Mouse (Mus musculus): ENCODE measurements around the gene St14.

DNA sequence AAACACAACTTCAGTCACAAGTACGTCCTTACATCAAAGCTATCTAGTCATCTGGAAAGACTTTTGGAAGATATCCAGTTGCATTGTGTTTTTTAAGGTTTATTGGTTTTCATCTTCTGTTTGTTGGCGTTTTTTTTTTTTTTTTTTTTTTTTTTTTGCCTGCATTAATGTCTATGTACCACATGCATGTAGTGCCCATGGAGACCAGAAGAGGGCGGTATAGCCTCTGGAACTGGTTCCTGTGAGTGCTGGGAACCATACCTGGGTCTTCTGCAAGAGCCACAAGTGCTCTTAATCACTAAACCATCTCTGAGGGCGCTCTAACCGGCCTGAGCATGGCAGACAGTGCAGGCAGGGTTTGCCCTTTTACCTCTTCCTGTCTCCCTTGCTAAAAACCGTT is 33.5 kb downstream of the St14 start:
- TF ChIP-seq CTCF (IDR thresholded peaks at IDR 0.05; ENCODE audit: low read depth): no peak
- TF ChIP-seq EP300 (IDR thresholded peaks at IDR 0.05; ENCODE audit: low read depth): no peak

Measured in liver, postnatal 0 days (tissue).